Mouse (Mus musculus) kidney, embryonic 15.5 days (tissue): ENCODE results near the gene Cnot6. TPM values are rescaled to one million over a fixed set of nuclear protein-coding genes. Genes with fewer than 3 reads are reported as not detected.
A peak's percentile ranks its signal among the peaks of the same experiment; 100 is the strongest.

Source experiments
- ATAC-seq: fragments of 200-750 bp; cut with Nextera tagmentation; replicated peaks from 2 replicates; pipeline ENCODE4 v1.8.0; 2017; ENCODE audit warnings: moderate TSS enrichment; ENCODE audit not compliant: low FRiP score
- H3K27ac ChIP-seq: fragments of 300-500 bp; sonication (generic); 2 replicates; pipeline ENCODE4 v1.5.1; 2015; ENCODE audit warnings: mild to moderate bottlenecking, inconsistent platforms
- H3K27me3 ChIP-seq: fragments of 300-500 bp; sonication (generic); 2 replicates; pipeline ENCODE4 v1.6.1; 2015; ENCODE audit warnings: inconsistent platforms
- H3K36me3 ChIP-seq: fragments of 300-500 bp; sonication (generic); 2 replicates; pipeline ENCODE4 v1.6.1; 2015; ENCODE audit warnings: inconsistent platforms
- H3K4me1 ChIP-seq: fragments of 300-500 bp; sonication (generic); 2 replicates; pipeline ENCODE4 v1.6.1; 2015; ENCODE audit warnings: inconsistent platforms
- H3K4me2 ChIP-seq: fragments of 300-500 bp; sonication (generic); 2 replicates; pipeline ENCODE4 v1.6.1; 2015; ENCODE audit warnings: moderate library complexity, mild to moderate bottlenecking, inconsistent platforms
- H3K4me3 ChIP-seq: fragments of 300-500 bp; sonication (generic); replicated peaks from 2 replicates; pipeline ENCODE4 v1.5.1; 2015; ENCODE audit warnings: mild to moderate bottlenecking, inconsistent platforms
- H3K9ac ChIP-seq: fragments of 300-500 bp; sonication (generic); 2 replicates; pipeline ENCODE4 v1.6.1; 2015; ENCODE audit warnings: mild to moderate bottlenecking, inconsistent platforms
- H3K9me3 ChIP-seq: fragments of 300-500 bp; sonication (generic); replicated peaks from 2 replicates; pipeline ENCODE4 v1.6.1; 2016; ENCODE audit warnings: inconsistent platforms
- WGBS: fragments of 180-500 bp; shearing (Covaris S2); methylation state at CpG from one replicate; pipeline ENCODE4 v1.1.7; 2015; ENCODE audit warnings: mixed read lengths; 5-methylcytosine and 5-hydroxymethylcytosine counted together
- polyA plus RNA-seq: library from polyadenylated mRNA; unstranded; fragments of >200 nt; fragmentation: Nextera tagmentation; extraction: Ambion mirVana; gene quantifications from 2 replicates; pipeline ENCODE4 v1.2.1, GENCODE M21; 2015

The Cnot6 gene
- polyA plus RNA-seq, 1 experiment from 2014 or later = 70.8 TPM

DNA sequence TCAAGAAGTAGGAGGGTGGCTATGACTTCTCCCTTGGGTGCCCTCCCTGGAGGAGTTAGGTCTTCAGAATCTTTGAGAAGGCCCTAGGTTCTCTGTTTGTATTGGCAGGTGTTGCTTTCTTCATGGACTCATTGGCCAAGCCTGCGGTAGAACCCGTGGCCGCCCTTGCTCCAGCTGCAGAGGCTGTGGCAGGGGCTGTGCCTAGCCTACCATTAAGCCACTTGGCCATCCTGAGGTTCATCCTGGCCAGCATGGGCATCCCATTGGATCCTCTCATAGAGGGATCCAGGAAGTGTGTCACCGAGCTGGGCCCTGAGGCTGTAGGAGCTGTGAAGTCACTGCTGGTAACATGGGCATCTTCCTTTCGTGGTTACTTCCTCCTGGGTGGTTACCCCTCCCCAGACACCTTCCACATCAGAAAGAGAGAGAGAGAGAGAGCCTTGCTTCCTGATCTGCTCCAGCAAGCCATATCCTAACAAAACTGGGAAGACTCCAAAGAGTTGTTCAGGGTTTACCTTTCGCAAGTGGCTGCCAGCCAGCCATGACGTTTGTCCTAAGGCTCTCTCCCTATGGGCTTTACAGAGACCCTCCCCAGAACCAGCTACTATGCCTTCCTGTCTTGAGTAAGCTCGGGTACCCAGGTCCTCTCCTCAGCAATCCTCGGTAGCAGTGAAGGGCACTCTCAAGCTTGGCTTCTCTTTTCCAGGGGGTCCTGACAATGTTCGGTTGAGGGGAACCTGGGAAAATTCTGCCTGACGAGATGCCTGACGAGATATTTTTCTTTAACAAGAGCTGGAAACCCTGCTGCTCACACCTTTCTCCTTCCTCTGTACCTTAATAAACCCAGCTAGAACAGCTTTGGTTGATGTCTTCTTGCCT, 48.0 kb downstream of the Cnot6 start:
- Histone ChIP-seq H3K27me3 (no peaks in the 10 kb centered on the region), H3K27ac (no peak overlapping the region), H3K4me1 (no peaks in the 10 kb centered on the region), H3K9me3 (no peaks in the 10 kb centered on the region), H3K9ac (no peak overlapping the region), H3K4me3 (no peak overlapping the region), H3K36me3 (peaks cover 14% of the 10 kb centered on the region), H3K4me2 (no peak overlapping the region)
- WGBS = 77% methylated on average over 12 of the region's 12 CpGs
- 0 out of 2 replicates have a peak, but pooled peaks have one; percentile 34 for ATAC-seq

DNA sequence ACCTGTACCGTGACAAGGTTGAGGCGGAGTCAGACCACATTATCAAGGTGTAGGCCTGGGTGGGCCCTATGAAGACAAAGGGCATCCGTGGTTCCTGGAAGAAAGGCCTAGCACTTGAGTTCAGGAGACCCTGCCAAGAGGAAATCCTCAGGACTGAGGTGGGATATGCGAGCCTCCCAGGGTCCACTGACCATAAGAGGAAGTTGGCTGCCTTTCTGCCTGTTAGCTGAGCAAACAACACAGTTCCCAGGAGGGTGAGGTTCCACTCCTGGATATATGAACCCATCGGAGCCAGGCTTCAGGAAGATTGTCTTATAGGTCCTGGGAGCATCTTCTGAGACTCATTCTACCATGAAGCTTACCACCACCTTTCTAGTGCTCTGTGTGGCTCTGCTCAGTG, 49.2 kb downstream of the Cnot6 start, which contains the start of gene Scgb3a1:
Gene Scgb3a1, plus strand, starts transcription at position 301 of the 400 bp plus-strand sequence.
- H3K27me3 ChIP-seq = no peaks in the 10 kb centered on the region
- no peaks in the 10 kb centered on the region for H3K9me3 ChIP-seq
- no peak for ATAC-seq
- no peaks in the 10 kb centered on the region for H3K4me1 ChIP-seq
- 73% methylated on average over 5 of the region's 5 CpGs for WGBS
- H3K9ac ChIP-seq = no peak within 1 kb of the TSS
- H3K27ac ChIP-seq = no peak within 1 kb of the TSS
- no peak within 1 kb of the TSS for H3K4me2 ChIP-seq
- no peak within 1 kb of the TSS for H3K4me3 ChIP-seq
- H3K36me3 ChIP-seq = peaks cover 4% of the 10 kb centered on the region; the same call in 1 of the 2 replicates

DNA sequence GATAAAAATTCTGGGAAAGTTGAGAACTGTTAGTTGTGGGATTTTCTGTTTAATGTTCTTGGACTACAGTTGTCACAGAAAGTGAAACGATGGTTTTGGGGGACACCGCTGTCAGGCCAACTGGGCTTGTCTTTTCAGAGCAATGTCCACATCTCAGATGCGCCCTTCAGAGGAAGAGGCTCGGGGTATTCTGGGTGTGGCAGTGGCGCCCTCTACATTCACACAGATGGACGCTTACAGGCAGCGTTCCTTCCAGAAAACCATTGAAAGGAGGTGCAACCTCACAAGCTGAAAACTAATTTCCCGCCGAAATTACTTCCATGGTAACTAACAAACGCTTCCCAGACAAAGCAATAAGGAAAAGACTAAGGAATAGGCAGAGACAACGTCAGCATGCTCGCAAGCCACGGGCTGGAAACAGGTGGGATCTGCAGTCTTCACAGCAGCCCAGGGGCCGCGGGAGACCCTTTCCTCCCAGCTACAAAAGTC, 50.2 kb downstream of the Cnot6 start:
- 58% methylated on average over 15 of the region's 15 CpGs for WGBS
- H3K27me3 ChIP-seq = no peaks in the 10 kb centered on the region
- H3K4me2 ChIP-seq = no peak overlapping the region
- H3K4me3 ChIP-seq = no peak overlapping the region
- H3K9ac ChIP-seq = no peak overlapping the region
- H3K36me3 ChIP-seq = no peaks in the 10 kb centered on the region
- no peaks in the 10 kb centered on the region for H3K9me3 ChIP-seq
- H3K27ac ChIP-seq = no peak overlapping the region
- H3K4me1 ChIP-seq = no peaks in the 10 kb centered on the region
- ATAC-seq = no peak

DNA sequence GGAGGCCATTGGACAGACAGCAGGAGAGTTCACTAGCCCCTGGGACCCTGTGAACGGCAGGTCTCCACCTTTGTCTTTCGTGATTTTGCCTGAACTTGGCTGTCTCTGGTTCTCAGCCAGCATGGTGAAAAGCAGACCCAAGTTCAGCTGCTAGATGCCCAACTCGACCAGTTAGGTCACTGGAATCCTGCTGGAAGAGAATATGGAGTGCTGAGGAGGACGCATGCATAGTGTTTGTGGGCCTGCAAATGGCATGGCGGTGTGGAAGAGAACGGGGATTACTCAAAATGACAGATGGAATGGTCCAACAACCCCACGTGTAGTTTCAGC, 53.1 kb downstream of the Cnot6 start:
- ATAC-seq = no peak
- no peak overlapping the region for H3K27ac ChIP-seq
- H3K36me3 ChIP-seq = no peaks in the 10 kb centered on the region
- WGBS = 75% methylated on average over 7 of the region's 7 CpGs
- H3K9me3 ChIP-seq = no peaks in the 10 kb centered on the region
- no peak overlapping the region for H3K4me3 ChIP-seq
- H3K27me3 ChIP-seq = no peaks in the 10 kb centered on the region
- no peak overlapping the region for H3K9ac ChIP-seq
- no peak overlapping the region for H3K4me2 ChIP-seq
- no peaks in the 10 kb centered on the region for H3K4me1 ChIP-seq

DNA sequence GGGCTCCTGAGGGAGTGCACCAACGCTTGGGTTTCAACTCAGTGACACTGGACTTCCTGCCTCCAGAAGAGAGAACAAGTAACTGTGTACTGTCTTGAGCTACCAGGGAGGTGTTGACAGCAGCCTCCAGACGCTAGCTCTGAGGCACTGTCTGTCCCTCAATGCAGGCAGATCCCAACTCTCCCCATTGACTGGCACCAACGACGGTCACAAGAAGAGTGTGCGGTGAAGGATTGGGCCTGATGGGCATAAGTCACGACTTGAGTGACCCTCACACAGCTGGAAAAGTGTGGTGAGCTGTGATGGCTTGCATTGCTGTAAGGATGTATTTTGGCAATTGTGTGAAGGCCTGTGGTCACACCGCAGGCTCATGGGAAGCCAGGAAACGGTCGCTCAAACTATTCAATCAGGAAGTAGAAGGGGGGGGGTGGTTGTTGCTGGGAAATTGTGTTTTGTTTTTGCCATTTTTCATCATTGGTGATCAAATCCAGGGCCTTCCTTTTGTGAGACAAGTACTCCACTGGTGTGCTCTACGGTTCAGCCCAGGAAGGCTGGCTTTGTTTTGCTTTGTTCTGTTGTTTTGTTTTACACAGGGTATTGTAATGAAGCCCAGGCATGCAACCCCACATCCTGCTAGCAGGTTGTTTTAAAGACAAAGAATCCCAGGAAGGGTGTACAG, 53.6 kb downstream of the Cnot6 start:
- Histone ChIP-seq H3K27ac (no peak overlapping the region), H3K27me3 (no peaks in the 10 kb centered on the region), H3K9me3 (no peaks in the 10 kb centered on the region), H3K36me3 (no peaks in the 10 kb centered on the region), H3K4me2 (no peak overlapping the region), H3K9ac (no peak overlapping the region), H3K4me3 (no peak overlapping the region), H3K4me1 (no peaks in the 10 kb centered on the region)
- ATAC-seq = no peak
- 73% methylated on average over 10 of the region's 10 CpGs for WGBS

GRCm38 (mm10) chr11:49658065-49658464, 54.5 kb downstream of the Cnot6 start:
- Histone ChIP-seq H3K9me3 (no peaks in the 10 kb centered on the region), H3K36me3 (no peaks in the 10 kb centered on the region), H3K4me2 (no peak overlapping the region), H3K27me3 (no peaks in the 10 kb centered on the region), H3K4me3 (no peak overlapping the region), H3K27ac (no peak overlapping the region), H3K4me1 (peaks cover 1% of the 10 kb centered on the region), H3K9ac (no peak overlapping the region)
- WGBS = 77% methylated on average over 4 of the region's 4 CpGs
- ATAC-seq = no peak

GRCm38 (mm10) chr11:49655501-49655900, 57.0 kb downstream of the Cnot6 start:
- H3K4me3 ChIP-seq = no peak overlapping the region
- no peak overlapping the region for H3K27ac ChIP-seq
- no peak overlapping the region for H3K4me2 ChIP-seq
- no peak overlapping the region for H3K9ac ChIP-seq
- no peaks in the 10 kb centered on the region for H3K27me3 ChIP-seq
- H3K9me3 ChIP-seq = no peaks in the 10 kb centered on the region
- H3K36me3 ChIP-seq = no peaks in the 10 kb centered on the region
- ATAC-seq = no peak
- H3K4me1 ChIP-seq = peaks cover 14% of the 10 kb centered on the region

DNA sequence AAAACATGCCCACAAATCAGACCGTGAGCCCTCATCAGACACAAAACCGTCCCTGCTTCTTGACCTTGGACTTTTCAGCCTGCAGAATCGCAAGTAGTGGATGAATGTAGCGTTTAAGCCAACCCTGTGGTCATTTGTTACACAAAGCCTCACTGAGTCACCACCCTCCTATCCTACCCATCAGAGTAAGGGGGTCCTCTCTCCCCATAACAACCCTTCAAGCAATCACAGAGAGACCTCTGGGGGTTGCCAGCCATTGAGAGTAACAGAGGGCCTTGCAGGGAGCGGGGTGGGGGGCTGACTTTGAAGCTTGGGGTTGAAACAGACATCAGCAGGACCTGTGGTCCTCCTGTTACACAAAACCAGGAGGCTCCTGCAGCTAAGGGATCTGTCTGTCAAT, 57.9 kb downstream of the Cnot6 start:
- ATAC-seq = no peak
- 87% methylated on average over 5 of the region's 5 CpGs for WGBS
- Histone ChIP-seq H3K9me3 (no peaks in the 10 kb centered on the region), H3K4me2 (no peak overlapping the region), H3K36me3 (no peaks in the 10 kb centered on the region), H3K4me3 (no peak overlapping the region), H3K9ac (no peak overlapping the region), H3K27me3 (no peaks in the 10 kb centered on the region), H3K4me1 (peaks cover 18% of the 10 kb centered on the region), H3K27ac (no peak overlapping the region)

DNA sequence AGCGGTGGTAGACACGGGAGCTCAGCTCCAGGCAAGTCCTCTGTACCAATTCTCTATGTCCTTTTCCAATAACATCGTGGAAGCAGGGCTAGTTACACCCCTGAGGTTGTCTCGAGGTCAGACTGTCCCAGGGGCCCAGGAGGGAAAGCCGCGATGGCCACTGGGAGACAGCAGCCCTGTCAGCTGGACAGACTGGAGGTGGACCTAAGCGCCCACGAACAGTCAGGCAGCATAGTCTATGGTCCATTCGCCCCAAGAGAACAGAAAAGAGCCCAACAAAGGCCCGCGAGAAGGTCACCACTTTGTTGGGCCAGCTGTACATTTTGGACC, 59.5 kb downstream of the Cnot6 start:
- Histone ChIP-seq H3K4me2 (peak overlapping the region; percentile 52), H3K9me3 (no peaks in the 10 kb centered on the region), H3K9ac (no peak overlapping the region), H3K36me3 (no peaks in the 10 kb centered on the region), H3K4me1 (peaks cover 18% of the 10 kb centered on the region), H3K27ac (no peak overlapping the region), H3K4me3 (peak overlapping the region; percentile 2; the same call in 1 of the 2 replicates), H3K27me3 (no peaks in the 10 kb centered on the region)
- ATAC-seq = 0 out of 2 replicates have a peak, but pooled peaks have one; percentile 26
- 39% methylated on average over 11 of the region's 11 CpGs for WGBS

DNA sequence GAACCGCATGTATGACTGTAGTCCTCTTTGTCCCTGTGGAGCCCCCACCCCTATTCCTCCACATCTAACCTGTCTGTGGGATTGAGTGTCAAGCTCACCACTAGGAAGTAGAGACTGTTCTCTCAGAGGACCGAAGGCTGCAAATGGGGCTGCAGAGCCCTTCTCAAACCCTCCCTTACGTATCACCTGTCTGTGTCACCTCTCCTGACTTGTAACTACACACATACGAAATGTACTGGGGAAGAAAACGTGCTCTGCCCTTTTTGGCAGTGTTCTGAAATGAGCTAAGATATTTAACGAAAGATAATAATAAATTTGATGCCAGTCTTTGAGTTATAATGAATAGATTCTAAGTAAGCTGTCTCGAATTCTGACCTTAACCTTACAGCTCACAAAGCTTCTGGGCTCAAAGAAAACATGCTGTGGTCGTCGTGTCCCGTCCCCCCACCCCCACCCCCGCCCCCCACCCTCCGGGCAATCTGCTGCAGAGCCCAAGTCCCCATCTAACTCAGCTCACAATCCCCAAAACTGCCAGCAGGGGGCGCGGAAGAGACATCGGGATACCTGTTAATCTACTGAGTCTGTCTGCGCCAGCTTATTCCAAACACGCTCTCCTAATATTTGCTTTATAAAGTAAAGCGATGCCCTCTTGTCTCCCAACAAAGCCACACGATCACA, 60.0 kb downstream of the Cnot6 start:
- peak overlapping the region; percentile 52 for H3K4me2 ChIP-seq
- no peak for ATAC-seq
- H3K36me3 ChIP-seq = no peaks in the 10 kb centered on the region
- H3K4me1 ChIP-seq = peaks cover 18% of the 10 kb centered on the region
- H3K9ac ChIP-seq = no peak overlapping the region
- no peaks in the 10 kb centered on the region for H3K27me3 ChIP-seq
- no peak overlapping the region for H3K27ac ChIP-seq
- H3K9me3 ChIP-seq = no peaks in the 10 kb centered on the region
- WGBS = 24% methylated on average over 19 of the region's 19 CpGs
- peak overlapping the region; percentile 2; the same call in 1 of the 2 replicates for H3K4me3 ChIP-seq

- no peak overlapping the region for H3K9ac ChIP-seq
- no peak overlapping the region for H3K4me2 ChIP-seq
- no peaks in the 10 kb centered on the region for H3K9me3 ChIP-seq
- ATAC-seq = no peak
- H3K4me1 ChIP-seq = peaks cover 18% of the 10 kb centered on the region
- no peaks in the 10 kb centered on the region for H3K36me3 ChIP-seq
- 81% methylated on average over 10 of the region's 10 CpGs for WGBS
- no peak overlapping the region for H3K27ac ChIP-seq
- no peak overlapping the region for H3K4me3 ChIP-seq
- H3K27me3 ChIP-seq = no peaks in the 10 kb centered on the region
These were observed 60.7 kb downstream of the Cnot6 start for GRCm38 (mm10) chr11:49651762-49652322.
